Mouse (Mus musculus) right cerebral cortex, postnatal 36 days (tissue): Measurements from ENCODE around the gene Cyp2s1.

ENCODE experiments used
- DNase-seq, 2 experiments: peaks; one replicate each; pipeline ENCODE4 v3.0.0; 2022; ENCODE audit warnings: low spot score in 2 of 2, mixed read lengths in 1 of 2

Cyp2s1 gene

GRCm38 (mm10) chr7:25781937-25782610 lies 34.6 kb downstream of the Cyp2s1 start:
- no peak for DNase-seq

GRCm38 (mm10) chr7:25781321-25781936 lies 35.3 kb downstream of the Cyp2s1 start:
- DNase-seq = peak; percentile 23 to 29

- DNase-seq = no peak
These were observed 36.0 kb downstream of the Cyp2s1 start for GRCm38 (mm10) chr7:25780753-25781152.

GRCm38 (mm10) chr7:25780021-25780420 lies 36.7 kb downstream of the Cyp2s1 start:
- no peak for DNase-seq

- no peak for DNase-seq
These were observed 48.5 kb downstream of the Cyp2s1 start for GRCm38 (mm10) chr7:25768229-25768628.

- no peak for DNase-seq
These were observed 50.6 kb downstream of the Cyp2s1 start for GRCm38 (mm10) chr7:25766108-25766507.

GRCm38 (mm10) chr7:25764221-25764620 lies 52.5 kb downstream of the Cyp2s1 start:
- no peak for DNase-seq

GRCm38 (mm10) chr7:25763678-25764077 lies 53.0 kb downstream of the Cyp2s1 start:
- DNase-seq = no peak

- DNase-seq = no peak
These were observed 55.4 kb downstream of the Cyp2s1 start for GRCm38 (mm10) chr7:25761354-25761753.

- DNase-seq = peak; percentile 83 to 84
These were observed 60.7 kb downstream of the Cyp2s1 start for GRCm38 (mm10) chr7:25756011-25756410.

- peak; percentile 50 to 64 for DNase-seq
These were observed 61.3 kb downstream of the Cyp2s1 start for GRCm38 (mm10) chr7:25755468-25755833.

GRCm38 (mm10) chr7:25754738-25755467 lies 61.8 kb downstream of the Cyp2s1 start, which contains the start of gene Hnrnpul1:
Hnrnpul1 (minus strand) TSS chr7:25754757.
- peak; percentile 100 for DNase-seq

- DNase-seq = no peak
These were observed 62.3 kb downstream of the Cyp2s1 start for GRCm38 (mm10) chr7:25754439-25754737.

- peak; percentile 14 to 37 for DNase-seq
These were observed 62.9 kb downstream of the Cyp2s1 start for GRCm38 (mm10) chr7:25753643-25754438.

GRCm38 (mm10) chr7:25753076-25753475 lies 63.6 kb downstream of the Cyp2s1 start:
- no peak for DNase-seq
